Mouse (Mus musculus): Measurements from ENCODE around the gene Lif.

DNA sequence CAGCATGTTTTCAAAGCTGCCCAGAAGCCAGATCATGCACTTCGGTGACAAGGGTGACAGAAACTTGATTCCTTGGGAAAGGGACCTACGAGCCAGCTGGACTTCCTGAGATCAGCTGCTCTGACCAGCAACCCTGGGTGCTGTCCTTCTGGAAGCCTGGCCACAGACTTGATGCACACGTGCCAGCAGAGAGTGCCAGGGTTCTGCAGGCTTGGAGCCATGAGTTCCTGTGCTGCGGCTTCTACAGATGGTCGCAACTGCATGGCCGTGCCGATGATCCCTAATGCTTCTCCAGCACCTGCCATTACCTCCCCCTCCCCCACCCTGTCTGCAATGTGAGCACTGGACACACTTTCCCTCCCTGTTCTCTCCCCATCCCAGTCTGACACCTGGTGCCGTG, 28.9 kb upstream of the Lif start:
- TF ChIP-seq POLR2A (IDR thresholded peaks at IDR 0.05; ENCODE audit: extremely low read depth, insufficient read depth, low read length) (no peak), CTCF (IDR thresholded peaks at IDR 0.05; ENCODE audit: low read depth, low read length) (no peak)

All from liver, adult 2 months (tissue).